Mouse (Mus musculus): Measurements from ENCODE around the gene Mnx1. TPM values are rescaled to one million over a fixed set of nuclear protein-coding genes. Genes with fewer than 3 reads are reported as not detected.

Gene Mnx1
- total RNA-seq (2021), result not detected

DNA sequence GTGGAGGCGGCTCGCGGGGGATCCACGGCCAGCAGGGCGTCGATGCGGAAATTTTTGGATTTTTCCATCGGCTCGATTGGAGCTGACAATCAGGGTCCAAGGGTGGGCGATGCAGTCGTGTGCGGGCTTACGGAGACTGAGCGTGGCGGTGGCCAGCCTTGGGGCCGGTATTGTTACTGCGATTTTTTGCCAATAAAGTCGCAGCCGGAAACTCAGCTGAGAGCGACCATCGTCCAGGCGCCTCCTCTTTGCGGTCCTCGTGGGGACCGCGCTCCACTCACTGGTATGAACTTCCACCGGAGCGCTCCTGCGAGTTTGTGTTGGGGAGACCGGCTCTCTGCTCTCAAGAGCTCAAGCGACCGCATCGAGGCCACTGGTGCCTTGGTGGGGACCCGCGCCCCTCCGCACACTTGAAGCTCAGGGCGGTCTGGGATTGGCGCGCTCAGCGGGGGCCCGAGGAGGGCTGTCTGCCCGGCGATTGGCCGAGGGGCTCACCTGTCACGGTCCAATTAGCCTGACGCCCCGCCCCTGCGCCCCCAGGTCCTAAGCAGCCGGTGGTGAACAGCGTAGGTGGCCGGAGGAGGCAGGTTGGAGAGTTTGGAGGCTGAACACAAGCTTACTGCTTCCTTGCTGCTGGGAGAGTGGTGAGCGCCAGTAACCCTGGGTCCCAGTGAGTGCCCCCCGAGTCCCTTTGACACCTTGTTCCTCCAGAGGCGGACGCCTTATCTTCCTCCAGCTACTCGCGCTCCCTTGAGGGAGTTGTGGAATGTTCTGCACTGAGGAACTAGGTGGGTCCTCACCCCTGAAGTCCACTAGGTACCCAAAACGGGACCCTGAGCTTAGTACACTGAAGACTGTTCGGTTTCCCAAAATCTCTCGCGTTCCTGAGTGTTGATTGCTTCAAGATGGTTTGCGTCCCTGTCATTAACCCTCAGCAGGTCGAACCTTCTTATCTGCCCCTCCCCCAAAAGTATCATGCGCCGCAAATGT lies at the start of gene Mnx1:
TSS of gene Mnx1 (minus strand) at position 263 of the 990 bp plus-strand sequence.
- intact Hi-C loops (cut with DNase I), result no loop called here

DNA sequence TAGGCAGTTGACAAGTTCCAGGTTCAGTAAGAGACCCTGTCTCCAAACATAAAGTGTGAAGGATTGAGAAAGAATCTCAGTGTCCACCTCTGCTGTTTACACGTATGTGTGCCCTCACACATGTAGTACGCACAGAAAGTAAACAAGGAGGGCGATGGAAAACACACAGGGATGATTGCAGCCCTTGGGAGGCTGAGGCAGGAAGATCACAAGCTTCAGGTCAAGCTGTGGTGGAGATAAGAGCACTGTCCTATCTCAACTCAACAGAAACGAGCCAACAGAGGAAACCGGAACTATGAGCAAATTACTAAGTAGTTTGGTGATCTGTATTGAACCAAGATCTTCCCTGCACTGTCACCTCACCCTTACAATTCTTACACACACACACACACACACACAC lies 38.2 kb upstream of the Mnx1 start:
- intact Hi-C loops (cut with DNase I), result no loop called here
- DNase-seq (ENCODE audit: low spot score in 2 of 2), result no peak

More for the DNA sequence above, at the start of gene Mnx1:
- no peak for DNase-seq (ENCODE audit: low spot score in 2 of 2)

GRCm38 (mm10) chr5:29515888-29516287 lies 37.6 kb upstream of the Mnx1 start:
- no peak for DNase-seq (ENCODE audit: low spot score in 2 of 2)
- intact Hi-C loops (cut with DNase I), result no loop called here

GRCm38 (mm10) chr5:29507013-29507412 lies 28.7 kb upstream of the Mnx1 start:
- intact Hi-C loops (cut with DNase I), result no loop called here
- no peak for DNase-seq (ENCODE audit: low spot score in 2 of 2)

GRCm38 (mm10) chr5:29487321-29487720 lies 9.1 kb upstream of the Mnx1 start:
- DNase-seq (ENCODE audit: low spot score in 2 of 2), result no peak
- intact Hi-C loops (cut with DNase I), result no loop called here

DNA sequence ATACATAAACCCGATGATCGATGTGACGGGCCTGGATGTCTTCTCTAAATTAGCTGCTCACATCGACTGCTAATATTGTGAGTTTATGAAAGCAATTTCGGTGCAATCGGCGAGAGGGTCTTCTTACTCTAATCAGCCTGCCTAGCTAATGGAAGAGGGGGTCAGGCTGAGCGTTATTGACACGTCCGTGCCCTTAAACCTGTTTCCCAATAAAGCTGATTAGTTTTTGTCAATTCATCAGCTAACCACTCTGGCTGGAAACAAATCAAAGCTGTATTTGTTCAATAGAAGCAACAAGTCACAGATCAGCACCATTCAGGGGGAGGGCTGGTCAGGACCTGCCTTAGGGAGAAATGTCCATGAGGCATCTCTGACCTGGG lies 7.7 kb upstream of the Mnx1 start:
- intact Hi-C loops (cut with DNase I), result no loop called here
- no peak for DNase-seq (ENCODE audit: low spot score in 2 of 2)

GRCm38 (mm10) chr5:29484965-29485940 lies 7.0 kb upstream of the Mnx1 start:
- intact Hi-C loops (cut with DNase I), result loop anchor here (5.0 kb wide), 1 partner anchor 1363 kb away; no protein-coding TSS in a partner anchor

GRCm38 (mm10) chr5:29483801-29484200 lies 5.5 kb upstream of the Mnx1 start:
- intact Hi-C loops (cut with DNase I), result loop anchor here (5.0 kb wide), 1 partner anchor 1362 kb away; no protein-coding TSS in a partner anchor
- no peak for DNase-seq (ENCODE audit: low spot score in 2 of 2)

More at GRCm38 (mm10) chr5:29484965-29485940, 7.0 kb upstream of the Mnx1 start:
- no peak for DNase-seq (ENCODE audit: low spot score in 2 of 2)

DNA sequence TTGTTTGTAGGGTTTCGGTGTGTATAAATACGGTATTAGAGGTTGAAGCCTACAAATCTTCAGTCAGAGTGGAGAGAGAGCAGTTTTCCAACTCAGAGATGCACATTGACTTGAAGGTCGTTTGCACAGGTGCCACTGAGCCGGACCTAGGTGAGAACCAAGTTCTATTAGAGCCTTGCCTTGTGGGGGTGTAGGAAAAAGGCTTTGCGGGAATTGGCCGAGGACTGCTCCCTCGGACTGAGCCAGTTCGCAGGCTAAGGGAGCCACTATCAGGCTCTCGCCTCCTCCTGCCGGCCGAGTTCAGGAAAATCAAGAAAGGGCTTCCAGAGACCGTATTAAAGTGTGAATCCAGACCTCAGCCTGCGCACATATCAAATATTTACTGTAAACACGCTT lies 926 bp upstream of the Mnx1 start:
- DNase-seq (ENCODE audit: low spot score in 2 of 2), result no peak
- intact Hi-C loops (cut with DNase I), result no loop called here

DNA sequence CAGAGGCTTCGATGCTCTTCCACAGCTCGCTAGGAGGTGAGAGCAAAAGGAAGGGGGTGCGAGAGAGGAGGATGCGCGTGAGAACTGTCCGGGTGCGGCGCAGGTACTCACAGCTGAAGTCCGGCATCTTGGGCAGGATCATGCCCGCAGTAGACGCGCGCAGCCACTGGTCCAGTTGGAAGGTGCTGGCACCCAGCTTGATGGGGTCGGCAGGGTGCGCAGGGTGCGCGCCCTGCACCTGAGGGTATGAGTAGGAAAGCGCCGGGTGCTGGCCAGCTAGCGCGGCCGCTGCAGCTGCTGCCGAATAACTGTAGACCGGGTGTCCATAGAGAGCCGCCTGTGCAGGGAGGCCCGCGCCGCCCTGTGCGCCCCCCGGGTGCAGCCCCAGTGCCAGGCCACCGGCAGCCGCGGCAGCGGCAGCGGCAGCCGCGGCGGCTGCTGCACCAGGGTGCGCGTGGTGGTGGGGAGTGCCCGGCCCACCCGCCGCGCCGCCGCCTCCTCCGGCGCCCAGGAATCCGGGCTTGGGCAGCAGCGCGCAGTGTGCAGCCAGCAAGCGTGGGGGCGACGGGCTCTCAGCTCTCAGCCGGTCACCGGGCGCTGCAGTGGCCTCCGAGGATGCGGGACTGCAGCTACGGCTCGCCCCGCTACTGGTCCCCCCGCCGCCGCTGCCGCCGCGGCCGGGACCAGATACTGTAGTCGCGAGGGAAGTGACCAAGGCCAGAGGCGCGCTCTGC lies 629 bp downstream of the Mnx1 start:
- intact Hi-C loops (cut with DNase I), result no loop called here
- no peak for DNase-seq (ENCODE audit: low spot score in 2 of 2)

GRCm38 (mm10) chr5:29476021-29476420 lies 2.2 kb downstream of the Mnx1 start:
- DNase-seq (ENCODE audit: low spot score in 2 of 2), result no peak
- intact Hi-C loops (cut with DNase I), result no loop called here

GRCm38 (mm10) chr5:29475556-29475955 lies 2.7 kb downstream of the Mnx1 start:
- DNase-seq (ENCODE audit: low spot score in 2 of 2), result no peak
- intact Hi-C loops (cut with DNase I), result no loop called here

DNA sequence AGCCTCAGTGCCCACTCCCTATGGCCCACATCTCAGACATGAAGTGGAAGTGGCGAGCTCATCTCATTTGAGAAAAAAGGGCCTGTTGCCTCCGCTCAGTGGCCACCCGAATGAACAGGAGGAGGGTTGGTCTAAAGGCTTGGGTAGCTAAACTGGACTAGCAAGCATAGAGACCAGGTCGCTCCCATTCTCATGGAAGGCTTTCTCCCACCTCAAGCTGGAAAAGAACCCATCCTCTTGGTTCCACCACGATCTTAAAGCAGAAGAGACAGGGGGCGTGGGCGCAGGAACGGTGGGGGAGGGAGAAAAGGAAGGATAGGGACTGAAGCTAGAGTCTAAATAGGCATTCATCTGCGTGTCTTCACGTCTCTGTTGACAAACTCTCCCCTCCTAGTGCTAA lies 3.2 kb downstream of the Mnx1 start:
- no peak for DNase-seq (ENCODE audit: low spot score in 2 of 2)
- intact Hi-C loops (cut with DNase I), result no loop called here

- no peak for DNase-seq (ENCODE audit: low spot score in 2 of 2)
- intact Hi-C loops (cut with DNase I), result no loop called here
Observed at GRCm38 (mm10) chr5:29474246-29474960, 3.9 kb downstream of the Mnx1 start.

DNA sequence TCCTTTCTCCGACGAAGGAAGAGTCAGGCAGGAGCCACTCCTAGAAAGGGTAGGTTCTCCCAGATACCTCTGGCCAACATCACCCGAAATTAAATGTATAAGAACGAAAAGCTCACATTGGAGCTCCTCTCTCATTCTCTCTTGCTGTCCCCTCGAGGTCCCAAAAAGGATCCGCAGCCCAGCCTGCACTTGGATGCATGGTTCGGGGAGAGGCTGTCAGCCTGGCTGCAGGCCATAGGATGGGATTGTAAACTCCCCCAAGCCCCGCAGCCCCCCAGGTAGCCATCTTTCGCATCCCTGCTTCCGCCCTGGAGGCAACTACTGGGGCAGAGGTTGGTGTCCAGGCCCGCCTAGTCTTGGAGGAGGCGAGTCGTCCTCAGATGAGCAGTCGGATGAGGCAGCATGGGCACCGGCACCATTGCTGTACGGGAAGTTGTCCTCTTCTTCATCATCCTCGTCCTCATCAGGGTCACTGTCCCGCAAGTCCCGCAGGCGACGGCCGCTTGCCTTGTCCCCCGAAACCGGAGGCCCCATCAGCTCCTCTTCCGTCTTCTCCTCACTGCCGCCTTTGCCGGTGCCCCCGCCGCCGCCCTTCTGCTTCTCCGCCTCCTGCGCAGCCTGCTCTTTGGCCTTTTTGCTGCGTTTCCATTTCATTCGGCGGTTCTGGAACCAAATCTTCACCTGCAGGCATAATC lies 4.6 kb downstream of the Mnx1 start:
- DNase-seq (ENCODE audit: low spot score in 2 of 2), result no peak
- intact Hi-C loops (cut with DNase I), result no loop called here

GRCm38 (mm10) chr5:29471855-29472665 lies 6.2 kb downstream of the Mnx1 start:
- no peak for DNase-seq (ENCODE audit: low spot score in 2 of 2)
- intact Hi-C loops (cut with DNase I), result loop anchor here (2.0 kb wide), 1 partner anchor 1305 kb away; no protein-coding TSS in a partner anchor

- DNase-seq (ENCODE audit: low spot score in 2 of 2), result no peak
Observed at GRCm38 (mm10) chr5:29471396-29471795, 6.9 kb downstream of the Mnx1 start.

More at GRCm38 (mm10) chr5:29471396-29471795, 6.9 kb downstream of the Mnx1 start:
- intact Hi-C loops (cut with DNase I), result loop anchor here (2.0 kb wide), 1 partner anchor 1305 kb away; no protein-coding TSS in a partner anchor

All from left cerebral cortex, postnatal 36 days (tissue).